Mouse (Mus musculus): ENCODE measurements around the gene Stab1. TPM values are rescaled to one million over a fixed set of nuclear protein-coding genes. Genes with fewer than 3 reads are reported as not detected.

Gene Stab1
- polyA plus RNA-seq, 1 experiment from 2014 or later = 0.74 TPM

GRCm38 (mm10) chr14:31207070-31207830 lies 38.8 kb upstream of the Stab1 start:
- ATAC-seq (no peak), DNase-seq (ENCODE audit: low read depth, low spot score) (no peak)
- CTCF ChIA-PET = interaction anchor here (1.2 to 1.4 kb wide), 3 partner anchors 9 to 18 kb away, joined by 4 read pairs; partner anchors contain the start of gene Nisch
- TF ChIP-seq CTCF (IDR thresholded peaks at IDR 0.05) = no peak
- POLR2A ChIA-PET = interaction anchor here (0.6 to 2.6 kb wide), 4 partner anchors 14 to 129 kb away, joined by 4 to 7 read pairs (median 6); no protein-coding TSS in a partner anchor
- in situ Hi-C loops (cut with MboI; ENCODE audit: low pct_unique_long_range_greater_than_20kb) = no loop called here
- H3K27me3 ChIP-seq = no peaks in the 10 kb centered on the region

DNA sequence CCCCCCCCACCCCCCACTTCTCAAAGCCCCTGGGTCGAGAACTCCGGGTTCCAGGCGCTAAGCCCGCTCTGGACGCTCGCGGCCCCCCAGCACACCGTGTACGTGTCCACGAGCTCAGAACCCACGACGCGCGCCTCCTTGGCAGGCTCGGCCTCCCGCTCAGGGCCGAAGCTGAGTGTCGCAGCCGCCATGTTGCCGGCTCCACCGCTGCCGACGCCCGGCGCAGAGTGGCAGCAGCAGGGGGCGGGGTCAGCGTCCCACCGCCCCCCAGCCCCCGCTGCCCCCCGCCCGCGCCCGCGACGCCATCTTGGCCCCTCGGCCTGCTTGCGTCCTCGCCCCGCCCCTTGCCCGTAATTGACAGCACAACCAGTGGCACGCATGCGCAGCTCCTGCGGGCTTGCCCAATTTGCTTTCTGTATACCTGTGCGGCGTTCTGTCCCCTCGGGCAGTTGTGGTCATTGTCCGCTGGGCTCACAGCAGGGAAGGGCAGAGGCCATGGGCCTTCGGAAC lies 38.1 kb upstream of the Stab1 start:
- TF ChIP-seq CTCF (IDR thresholded peaks at IDR 0.05) = no peak
- ATAC-seq (peak; percentile 66), DNase-seq (ENCODE audit: low read depth, low spot score) (no peak)
- CTCF ChIA-PET = no interaction called here
- in situ Hi-C loops (cut with MboI; ENCODE audit: low pct_unique_long_range_greater_than_20kb) = no loop called here
- POLR2A ChIA-PET = interaction anchor here (0.6 to 2.6 kb wide), 4 partner anchors 13 to 129 kb away, joined by 4 to 7 read pairs (median 6); no protein-coding TSS in a partner anchor
- no peaks in the 10 kb centered on the region for H3K27me3 ChIP-seq

DNA sequence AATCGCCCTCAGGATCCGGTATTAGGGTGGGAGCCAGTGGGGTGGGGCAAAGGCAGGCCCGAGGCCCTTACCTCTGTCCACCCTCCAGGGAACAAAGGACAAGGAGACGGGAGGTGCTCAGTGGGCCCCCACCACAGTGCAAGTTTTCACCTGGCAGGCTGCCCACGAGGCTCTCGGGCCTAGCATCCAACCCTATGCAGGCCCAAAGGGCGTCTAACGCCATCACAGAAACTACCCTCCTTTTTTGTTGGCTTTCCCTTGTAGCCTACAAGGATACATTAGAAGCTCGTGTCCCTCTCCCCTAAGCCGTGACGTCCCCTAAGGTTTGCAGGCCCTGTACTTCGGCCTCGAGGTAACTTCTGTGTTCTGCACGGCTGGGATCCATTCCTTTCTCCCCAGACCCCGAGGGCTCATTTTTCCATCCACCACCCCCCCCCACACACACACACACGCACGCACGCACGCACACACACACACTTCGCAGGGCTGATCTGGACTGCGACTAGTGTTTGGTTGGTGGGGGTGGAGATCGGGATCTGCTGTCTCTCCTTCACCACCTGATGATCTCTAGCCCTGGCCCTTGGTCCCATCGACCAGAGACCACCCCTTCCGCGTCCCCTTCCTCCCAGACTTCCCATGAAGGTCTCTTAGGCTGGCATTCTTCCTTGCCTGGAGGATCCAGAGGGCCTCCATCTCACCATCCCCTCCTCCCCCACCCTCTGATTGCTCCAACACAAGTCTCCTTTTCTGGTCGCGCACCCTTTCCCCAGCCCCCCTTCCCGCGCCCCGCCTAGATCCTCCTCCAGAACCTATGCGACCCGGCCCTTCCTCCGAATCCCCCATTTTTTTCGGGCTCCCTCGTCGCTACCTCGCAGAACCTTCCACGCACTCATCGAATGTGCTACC lies 37.4 kb upstream of the Stab1 start:
- CTCF ChIA-PET = interaction anchor here (1.0 to 1.2 kb wide), 3 partner anchors 9 to 40 kb away, joined by 3 to 7 read pairs (median 3); no protein-coding TSS in a partner anchor
- in situ Hi-C loops (cut with MboI; ENCODE audit: low pct_unique_long_range_greater_than_20kb) = no loop called here
- no peak for DNase-seq (ENCODE audit: low read depth, low spot score)
- TF ChIP-seq CTCF (IDR thresholded peaks at IDR 0.05) = no peak
- peak; percentile 15 for ATAC-seq
- POLR2A ChIA-PET = interaction anchor here (1.0 to 2.6 kb wide), 4 partner anchors 11 to 40 kb away, joined by 3 to 6 read pairs (median 5); no protein-coding TSS in a partner anchor
- H3K27me3 ChIP-seq = no peaks in the 10 kb centered on the region

DNA sequence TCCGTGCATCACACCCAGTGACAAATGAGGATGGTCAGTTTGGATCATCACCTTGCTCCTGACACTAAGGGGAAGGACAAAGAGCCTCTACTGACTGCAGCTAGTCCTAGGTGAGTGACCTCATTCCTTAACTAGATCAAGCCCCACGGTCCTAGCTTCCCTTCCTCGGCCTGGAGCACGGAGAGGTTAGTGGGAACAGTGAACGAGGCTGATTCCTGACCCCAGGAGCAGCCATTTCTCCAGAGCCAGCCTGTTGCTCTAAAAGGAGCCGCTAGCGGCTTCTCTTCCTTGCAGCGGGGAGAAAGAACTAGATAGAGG lies 36.8 kb upstream of the Stab1 start:
- TF ChIP-seq CTCF (IDR thresholded peaks at IDR 0.05) = no peak

DNA sequence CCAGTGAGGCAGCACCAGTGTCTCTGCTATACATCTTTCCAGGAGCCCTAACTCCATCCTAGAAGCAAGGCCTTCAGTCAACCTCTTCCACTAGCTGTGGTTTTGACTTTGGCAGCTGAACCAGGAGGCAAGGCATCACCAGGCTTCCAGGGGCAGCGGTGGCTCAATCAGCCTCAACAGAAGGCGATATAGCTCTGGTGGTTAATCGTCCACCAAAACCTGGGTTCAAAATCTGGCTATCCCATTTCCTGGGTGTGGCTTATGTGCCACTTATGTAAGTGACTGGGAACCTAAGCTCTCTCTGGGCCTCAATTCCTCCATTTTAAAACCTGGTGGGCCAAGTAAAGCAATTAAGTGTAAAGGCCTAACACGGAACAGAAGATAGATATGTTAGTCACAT lies 36.4 kb upstream of the Stab1 start:
- DNase-seq (ENCODE audit: low read depth, low spot score) (no peak), ATAC-seq (no peak)
- ChIA-PET POLR2A (interaction anchor here (1.4 kb wide), 1 partner anchor 10 kb away, joined by 3 read pairs; no protein-coding TSS in a partner anchor), CTCF (interaction anchor here (1.0 to 1.2 kb wide), 4 partner anchors 8 to 39 kb away, joined by 3 to 7 read pairs (median 3); no protein-coding TSS in a partner anchor)
- in situ Hi-C loops (cut with MboI; ENCODE audit: low pct_unique_long_range_greater_than_20kb) = no loop called here
- TF ChIP-seq CTCF (IDR thresholded peaks at IDR 0.05) = no peak
- no peaks in the 10 kb centered on the region for H3K27me3 ChIP-seq

More for the DNA sequence above, 36.8 kb upstream of the Stab1 start:
- ChIA-PET POLR2A (interaction anchor here (1.4 to 2.6 kb wide), 2 partner anchors 10 to 12 kb away, joined by 3 to 6 read pairs; no protein-coding TSS in a partner anchor), CTCF (interaction anchor here (1.0 to 1.2 kb wide), 4 partner anchors 9 to 39 kb away, joined by 3 to 7 read pairs (median 3); no protein-coding TSS in a partner anchor)
- DNase-seq (ENCODE audit: low read depth, low spot score) (no peak), ATAC-seq (peak; percentile 6)
- H3K27me3 ChIP-seq = no peaks in the 10 kb centered on the region
- in situ Hi-C loops (cut with MboI; ENCODE audit: low pct_unique_long_range_greater_than_20kb) = no loop called here

DNA sequence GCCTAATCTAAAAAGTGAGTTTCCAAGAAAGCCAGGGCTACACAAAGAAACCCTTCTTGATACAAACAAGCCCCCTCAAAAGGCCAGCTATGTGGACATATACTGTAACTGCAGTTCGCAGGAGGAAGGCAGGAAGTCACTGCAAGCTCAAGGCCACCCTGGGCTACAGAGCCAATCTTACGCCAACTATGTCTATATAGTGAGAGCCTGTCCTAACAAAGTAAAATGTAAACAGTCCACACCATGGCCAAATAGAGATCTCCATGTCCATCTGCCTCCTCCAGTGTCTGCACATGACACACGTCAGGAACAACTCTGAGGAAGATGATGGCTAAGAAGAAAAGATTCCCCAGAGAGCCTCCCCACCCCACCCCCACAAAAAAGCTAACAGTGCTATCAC lies 31.6 kb upstream of the Stab1 start:
- no peak for ATAC-seq
- DNase-seq (ENCODE audit: low read depth, low spot score) = no peak
- no peaks in the 10 kb centered on the region for H3K27me3 ChIP-seq
- POLR2A ChIA-PET = no interaction called here
- in situ Hi-C loops (cut with MboI; ENCODE audit: low pct_unique_long_range_greater_than_20kb) = no loop called here
- no peak for TF ChIP-seq CTCF (IDR thresholded peaks at IDR 0.05)
- CTCF ChIA-PET = interaction anchor here (1.8 kb wide), 1 partner anchor 30 kb away, joined by 4 read pairs; no protein-coding TSS in a partner anchor

GRCm38 (mm10) chr14:31199599-31199998 lies 31.2 kb upstream of the Stab1 start:
- TF ChIP-seq CTCF (IDR thresholded peaks at IDR 0.05) = no peak

GRCm38 (mm10) chr14:31197547-31198516 lies 29.4 kb upstream of the Stab1 start:
- TF ChIP-seq CTCF (IDR thresholded peaks at IDR 0.05) = no peak
- DNase-seq (ENCODE audit: low read depth, low spot score) = no peak
- in situ Hi-C loops (cut with MboI; ENCODE audit: low pct_unique_long_range_greater_than_20kb) = no loop called here
- POLR2A ChIA-PET = interaction anchor here (0.6 to 1.6 kb wide), 3 partner anchors 23 to 65 kb away, joined by 3 to 5 read pairs (median 3); no protein-coding TSS in a partner anchor
- CTCF ChIA-PET = interaction anchor here (0.9 to 2.0 kb wide), 4 partner anchors 8 to 32 kb away, joined by 3 to 7 read pairs (median 4); partner anchors contain the start of gene Tnnc1
- ATAC-seq = peak; percentile 67
- no peaks in the 10 kb centered on the region for H3K27me3 ChIP-seq

More at GRCm38 (mm10) chr14:31199599-31199998, 31.2 kb upstream of the Stab1 start:
- no peak for ATAC-seq
- DNase-seq (ENCODE audit: low read depth, low spot score) = no peak
- in situ Hi-C loops (cut with MboI; ENCODE audit: low pct_unique_long_range_greater_than_20kb) = no loop called here
- CTCF ChIA-PET = interaction anchor here (0.6 to 1.8 kb wide), 2 partner anchors 29 to 198 kb away, joined by 3 to 4 read pairs; no protein-coding TSS in a partner anchor
- POLR2A ChIA-PET = no interaction called here
- H3K27me3 ChIP-seq = no peaks in the 10 kb centered on the region

GRCm38 (mm10) chr14:31195968-31196367 lies 27.5 kb upstream of the Stab1 start:
- in situ Hi-C loops (cut with MboI; ENCODE audit: low pct_unique_long_range_greater_than_20kb) = no loop called here
- ATAC-seq = no peak
- H3K27me3 ChIP-seq = no peaks in the 10 kb centered on the region
- CTCF ChIA-PET = interaction anchor here (0.7 to 2.0 kb wide), 4 partner anchors 9 to 64 kb away, joined by 3 to 7 read pairs (median 6); no protein-coding TSS in a partner anchor
- peak; percentile 83 for TF ChIP-seq CTCF (IDR thresholded peaks at IDR 0.05)
- DNase-seq (ENCODE audit: low read depth, low spot score) = no peak
- POLR2A ChIA-PET = interaction anchor here (1.6 kb wide), 1 partner anchor 63 kb away, joined by 5 read pairs; no protein-coding TSS in a partner anchor
